Mouse (Mus musculus) embryonic facial prominence, embryonic 11.5 days (tissue): Measurements from ENCODE around the gene Wdcp. TPM values are rescaled to one million over a fixed set of nuclear protein-coding genes. Genes with fewer than 3 reads are reported as not detected.

Source experiments
- ATAC-seq: fragments of 200-750 bp; cut with Nextera tagmentation; replicated peaks from 2 replicates; pipeline ENCODE4 v1.8.0; 2017; ENCODE audit warnings: low read depth; ENCODE audit not compliant: insufficient number of reproducible peaks, low FRiP score, low TSS enrichment
- DNase-seq: peaks from one replicate; pipeline ENCODE4 v3.0.0-alpha.2; 2015; ENCODE audit warnings: low spot score
- H3K27ac ChIP-seq: fragments of 300-500 bp; sonication (generic); replicated peaks from 2 replicates; pipeline ENCODE4 v1.5.1; 2014; ENCODE audit warnings: mild to moderate bottlenecking, low read depth, low read length, control low read depth
- H3K27me3 ChIP-seq: fragments of 300-500 bp; sonication (generic); 2 replicates; pipeline ENCODE4 v1.6.1; 2014; ENCODE audit warnings: mild to moderate bottlenecking, low read length, moderate library complexity, mixed read lengths; ENCODE audit not compliant: control insufficient read depth, insufficient read depth
- H3K36me3 ChIP-seq: fragments of 300-500 bp; sonication (generic); replicated peaks from 2 replicates; pipeline ENCODE4 v1.6.1; 2014; ENCODE audit warnings: low read depth, mild to moderate bottlenecking, low read length, moderate library complexity, mixed read lengths; ENCODE audit not compliant: control insufficient read depth, insufficient read depth
- H3K4me1 ChIP-seq: fragments of 300-500 bp; sonication (generic); 2 replicates; pipeline ENCODE4 v1.6.1; 2014; ENCODE audit warnings: low read length, mixed read lengths; ENCODE audit not compliant: control insufficient read depth, insufficient read depth
- H3K4me2 ChIP-seq: fragments of 300-500 bp; sonication (generic); 2 replicates; pipeline ENCODE4 v1.6.1; 2014; ENCODE audit warnings: low read depth, mild to moderate bottlenecking, control low read depth, low read length, moderate library complexity
- H3K4me3 ChIP-seq: fragments of 300-500 bp; sonication (generic); 2 replicates; pipeline ENCODE4 v1.5.1; 2014; ENCODE audit warnings: low read depth, low read length, control low read depth
- H3K9ac ChIP-seq: fragments of 300-500 bp; sonication (generic); replicated peaks from 2 replicates; pipeline ENCODE4 v1.6.1; 2014; ENCODE audit warnings: mild to moderate bottlenecking, control low read depth, low read length
- H3K9me3 ChIP-seq: fragments of 300-500 bp; sonication (generic); replicated peaks from 2 replicates; pipeline ENCODE4 v1.6.1; 2016; ENCODE audit warnings: mild to moderate bottlenecking, low read length, inconsistent platforms, mixed read lengths; ENCODE audit not compliant: control insufficient read depth
- WGBS: fragments of 180-500 bp; shearing (Covaris S2); extraction: QIAGEN DNeasy Blood & Tissue Kit; methylation state at CpG from one replicate; pipeline ENCODE4 v1.1.7; 2014; 5-methylcytosine and 5-hydroxymethylcytosine counted together
- polyA plus RNA-seq: library from polyadenylated mRNA; unstranded; fragments of >200 nt; fragmentation: Nextera tagmentation; extraction: Ambion mirVana; gene quantifications from 2 replicates; pipeline ENCODE4 v1.2.1, GENCODE M21; 2014

Gene Wdcp
- polyA plus RNA-seq, 1 experiment from 2014 or later, result 15.8 TPM

GRCm38 (mm10) chr12:4872273-4872672 lies 29.2 kb downstream of the Wdcp start:
- no peak overlapping the region for H3K4me3 ChIP-seq
- H3K36me3 ChIP-seq, result no peaks in the 10 kb centered on the region
- H3K4me1 ChIP-seq, result no peaks in the 10 kb centered on the region
- H3K4me2 ChIP-seq, result no peak overlapping the region
- DNase-seq (no peak), ATAC-seq (no peak)
- no peaks in the 10 kb centered on the region for H3K9me3 ChIP-seq
- H3K27me3 ChIP-seq, result no peaks in the 10 kb centered on the region
- H3K9ac ChIP-seq, result no peak overlapping the region
- WGBS, result 69% methylated on average over 4 of the region's 4 CpGs
- no peak overlapping the region for H3K27ac ChIP-seq

GRCm38 (mm10) chr12:4872983-4873477 lies 29.9 kb downstream of the Wdcp start:
- DNase-seq (no peak), ATAC-seq (no peak)
- Histone ChIP-seq H3K9me3 (no peaks in the 10 kb centered on the region), H3K4me3 (no peak overlapping the region), H3K36me3 (no peaks in the 10 kb centered on the region), H3K4me1 (no peaks in the 10 kb centered on the region), H3K9ac (no peak overlapping the region), H3K27me3 (no peaks in the 10 kb centered on the region), H3K4me2 (no peak overlapping the region), H3K27ac (no peak overlapping the region)
- WGBS, result 80% methylated on average over 5 of the region's 5 CpGs

- Histone ChIP-seq H3K4me1 (no peaks in the 10 kb centered on the region), H3K4me2 (peak overlapping the region; percentile 69; the same call in 1 of the 2 replicates), H3K27me3 (no peaks in the 10 kb centered on the region), H3K4me3 (peak overlapping the region; percentile 22; the same call in 1 of the 2 replicates), H3K27ac (no peak overlapping the region), H3K9me3 (no peaks in the 10 kb centered on the region), H3K36me3 (no peaks in the 10 kb centered on the region), H3K9ac (no peak overlapping the region)
- ATAC-seq (no peak), DNase-seq (no peak)
- WGBS, result 73% methylated on average over 6 of the region's 6 CpGs
Measured at GRCm38 (mm10) chr12:4873531-4873930, 30.4 kb downstream of the Wdcp start.

GRCm38 (mm10) chr12:4874161-4874927 lies 31.2 kb downstream of the Wdcp start, which contains the start of gene Mfsd2b:
Gene Mfsd2b (minus strand): TSS chr12:4874359.
- Histone ChIP-seq H3K4me1 (no peaks in the 10 kb centered on the region), H3K9ac (peak within 1 kb of the TSS; percentile 46), H3K4me2 (peak within 1 kb of the TSS; percentile 69), H3K27me3 (no peaks in the 10 kb centered on the region), H3K27ac (no peak within 1 kb of the TSS), H3K36me3 (no peaks in the 10 kb centered on the region), H3K4me3 (peak within 1 kb of the TSS; percentile 22; the same call in 1 of the 2 replicates), H3K9me3 (no peaks in the 10 kb centered on the region)
- 5% methylated on average over 24 of the region's 24 CpGs for WGBS
- ATAC-seq, result peak; percentile 91
- DNase-seq, result peak; percentile 79

DNA sequence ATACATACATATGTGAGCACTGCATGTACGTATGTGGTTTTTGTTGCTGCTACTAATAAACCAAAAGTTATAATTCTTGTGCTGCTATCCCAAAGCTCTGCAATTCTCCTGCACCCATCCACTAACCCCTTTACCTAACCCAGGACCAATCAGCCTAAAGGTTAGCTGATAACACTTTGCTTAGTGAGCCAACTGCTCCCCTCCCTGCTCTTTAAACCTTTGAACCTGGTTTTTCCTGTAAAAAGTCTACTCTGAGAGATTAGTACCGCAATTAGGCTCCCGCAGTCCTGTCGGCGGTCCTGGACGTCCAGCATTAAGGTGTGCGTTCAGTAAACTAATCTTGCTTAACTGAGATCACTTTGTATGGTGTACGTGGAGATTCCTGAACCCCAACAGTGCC lies 32.5 kb downstream of the Wdcp start:
- no peak overlapping the region for H3K4me3 ChIP-seq

DNA sequence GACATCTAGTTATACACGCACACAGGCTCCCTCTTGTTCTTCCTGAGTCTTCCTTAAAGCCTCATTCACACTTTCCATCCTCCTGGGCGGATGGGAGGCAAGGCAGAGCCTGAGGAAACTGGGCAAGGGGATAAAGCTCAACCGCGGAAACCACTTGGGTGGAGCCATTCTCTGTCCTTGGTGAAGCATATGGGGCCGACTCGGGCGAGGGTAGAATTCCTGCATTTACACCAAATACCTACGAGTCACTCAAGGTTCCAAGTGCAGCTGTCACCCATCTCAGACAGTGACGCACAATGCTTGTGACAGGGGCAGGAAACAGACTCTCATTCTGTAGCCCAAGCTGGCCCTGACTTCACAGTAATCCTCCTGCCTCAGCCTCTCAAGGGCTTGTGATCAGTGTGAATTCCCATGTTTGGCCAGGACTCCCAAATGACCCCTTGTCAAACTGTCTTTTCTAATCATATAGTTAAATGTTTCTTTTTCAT lies 35.2 kb downstream of the Wdcp start:
- Histone ChIP-seq H3K27ac (no peak overlapping the region), H3K9ac (no peak overlapping the region), H3K27me3 (no peaks in the 10 kb centered on the region), H3K9me3 (no peaks in the 10 kb centered on the region), H3K4me2 (no peak overlapping the region), H3K4me3 (no peak overlapping the region), H3K4me1 (no peaks in the 10 kb centered on the region), H3K36me3 (no peaks in the 10 kb centered on the region)
- 82% methylated on average over 9 of the region's 9 CpGs for WGBS
- DNase-seq (no peak), ATAC-seq (no peak)

More for the DNA sequence above, 32.5 kb downstream of the Wdcp start:
- Histone ChIP-seq H3K9me3 (no peaks in the 10 kb centered on the region), H3K4me2 (no peak overlapping the region), H3K4me1 (no peaks in the 10 kb centered on the region), H3K9ac (no peak overlapping the region), H3K27me3 (no peaks in the 10 kb centered on the region), H3K27ac (no peak overlapping the region), H3K36me3 (no peaks in the 10 kb centered on the region)
- WGBS, result 83% methylated on average over 8 of the region's 8 CpGs
- DNase-seq (no peak), ATAC-seq (no peak)

DNA sequence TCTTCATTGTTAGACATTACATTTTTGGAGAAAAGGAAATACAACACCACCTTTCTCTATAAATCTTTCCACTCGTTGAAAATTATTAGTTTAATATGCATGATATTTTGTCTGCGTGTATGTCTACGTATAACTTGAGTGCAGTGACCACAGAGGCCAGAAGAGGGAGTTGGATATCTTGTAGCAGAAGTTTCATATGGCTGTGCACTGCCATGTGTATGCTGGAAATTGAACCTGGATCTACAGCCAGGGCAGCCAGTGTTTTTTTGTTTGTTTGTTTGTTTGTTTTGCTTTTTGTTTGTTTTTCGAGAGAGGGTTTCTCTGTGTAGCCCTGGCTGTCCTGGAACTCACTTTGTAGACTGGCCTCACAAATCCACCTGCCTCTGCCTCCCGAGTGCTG lies 35.9 kb downstream of the Wdcp start:
- H3K36me3 ChIP-seq, result no peaks in the 10 kb centered on the region
- WGBS, result 91% methylated on average over 5 of the region's 5 CpGs

GRCm38 (mm10) chr12:4882086-4882485 lies 39.0 kb downstream of the Wdcp start:
- H3K9ac ChIP-seq, result no peak overlapping the region
- H3K4me1 ChIP-seq, result no peaks in the 10 kb centered on the region
- no peak overlapping the region for H3K27ac ChIP-seq
- H3K4me2 ChIP-seq, result no peak overlapping the region
- H3K36me3 ChIP-seq, result no peaks in the 10 kb centered on the region
- no peaks in the 10 kb centered on the region for H3K9me3 ChIP-seq
- H3K27me3 ChIP-seq, result no peaks in the 10 kb centered on the region
- H3K4me3 ChIP-seq, result no peak overlapping the region
- ATAC-seq (no peak), DNase-seq (no peak)
- WGBS, result 67% methylated on average over 2 of the region's 2 CpGs

More for the DNA sequence above, 35.9 kb downstream of the Wdcp start:
- H3K9ac ChIP-seq, result no peak overlapping the region
- ATAC-seq (no peak), DNase-seq (no peak)
- no peaks in the 10 kb centered on the region for H3K4me1 ChIP-seq
- no peaks in the 10 kb centered on the region for H3K27me3 ChIP-seq
- H3K4me2 ChIP-seq, result no peak overlapping the region
- no peak overlapping the region for H3K4me3 ChIP-seq
- H3K9me3 ChIP-seq, result no peaks in the 10 kb centered on the region
- no peak overlapping the region for H3K27ac ChIP-seq
